Mouse (Mus musculus) MEL (cell line): ENCODE data around the gene Gm8909.

Source experiments
- BHLHE40 ChIP-seq: IDR thresholded peaks from 2 replicates; pipeline ENCODE4 v1.6.1; 2012; ENCODE audit warnings: low read depth, mild to moderate bottlenecking, inconsistent platforms, low read length, improper control_type of control experiment, borderline replicate concordance
- CTCF ChIP-seq, 3 experiments: IDR thresholded peaks in 2 of 3; conservative IDR thresholded peaks in 1 of 3; 2 replicates each; pipeline ENCODE4 v1.5.1; 2011 to 2012; ENCODE audit warnings: low read length in 3 of 3, low read depth in 2 of 3, mild to moderate bottlenecking in 2 of 3, improper control_type of control experiment in 1 of 3, inconsistent platforms in 1 of 3, mixed read lengths in 1 of 3, moderate library complexity in 1 of 3; ENCODE audit not compliant: control insufficient read depth in 1 of 3, insufficient read depth in 1 of 3, poor library complexity in 1 of 3, severe bottlenecking in 1 of 3
- EP300 ChIP-seq, 2 experiments: IDR thresholded peaks; 2 replicates each; pipeline ENCODE4 v1.6.1; 2011; ENCODE audit warnings: improper control_type of control experiment in 2 of 2, low read length in 2 of 2, low read depth in 1 of 2, mild to moderate bottlenecking in 1 of 2
- HCFC1 ChIP-seq: IDR thresholded peaks from 2 replicates; pipeline ENCODE4 v1.6.1; 2012; ENCODE audit warnings: low read depth, mild to moderate bottlenecking, inconsistent platforms, low read length, improper control_type of control experiment, moderate library complexity
- JUND ChIP-seq: IDR thresholded peaks from 2 replicates; pipeline ENCODE4 v1.6.1; 2011; ENCODE audit warnings: low read depth, mild to moderate bottlenecking, improper control_type of control experiment, low read length
- MAZ ChIP-seq: IDR thresholded peaks from 2 replicates; pipeline ENCODE4 v1.6.1; 2012; ENCODE audit warnings: low read depth, mild to moderate bottlenecking, inconsistent platforms, low read length, improper control_type of control experiment
- MEF2A ChIP-seq: IDR thresholded peaks from 2 replicates; pipeline ENCODE4 v1.6.1; 2014; ENCODE audit warnings: low read depth, mild to moderate bottlenecking, inconsistent platforms, low read length, improper control_type of control experiment; ENCODE audit not compliant: poor library complexity, insufficient replicate concordance, severe bottlenecking; ENCODE audit errors: extremely low read depth
- POLR2A ChIP-seq, 2 experiments: IDR thresholded peaks; 2 replicates each; pipeline ENCODE4 v1.6.1; 2011 to 2012; ENCODE audit warnings: low read length in 2 of 2, mild to moderate bottlenecking in 2 of 2, control low read depth in 1 of 2, improper control_type of control experiment in 1 of 2, low read depth in 1 of 2, moderate library complexity in 1 of 2; ENCODE audit not compliant: control insufficient read depth in 1 of 2, insufficient read depth in 1 of 2, poor library complexity in 1 of 2
- SIN3A ChIP-seq: IDR thresholded peaks from 2 replicates; pipeline ENCODE4 v1.6.1; 2012; ENCODE audit warnings: low read length, improper control_type of control experiment, inconsistent platforms
- ZC3H11A ChIP-seq: IDR thresholded peaks from 2 replicates; pipeline ENCODE4 v1.6.1; 2012; ENCODE audit warnings: low read depth, mild to moderate bottlenecking, inconsistent platforms, low read length, improper control_type of control experiment

DNA sequence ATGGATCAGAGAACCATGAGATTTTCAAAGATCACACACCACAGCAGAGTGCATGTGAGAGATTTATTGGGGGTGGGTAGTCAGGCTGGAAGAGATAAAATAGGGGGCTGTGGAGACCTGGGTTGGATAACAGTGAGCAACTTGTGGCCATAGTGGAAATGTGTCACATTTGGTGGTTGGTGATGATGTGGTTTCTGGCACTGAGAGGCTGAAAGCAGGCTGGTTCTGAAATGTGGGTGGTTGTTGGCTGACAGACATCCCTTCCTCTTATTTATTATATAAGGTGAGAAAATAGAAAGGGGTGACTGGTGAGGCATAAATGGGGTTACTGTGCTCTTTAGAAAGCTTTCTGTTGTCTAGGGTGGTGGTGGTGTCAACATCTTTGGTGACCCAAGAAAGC is 1.4 kb upstream of the Gm8909 start:
- TF ChIP-seq JUND (no peak), POLR2A (IDR thresholded peaks at IDR 0.05; ENCODE audit: control insufficient read depth in 1 of 2, insufficient read depth in 1 of 2, low read depth in 1 of 2, low read length in 2 of 2, poor library complexity in 1 of 2) (no peak), MAZ (no peak), ZC3H11A (no peak), BHLHE40 (no peak), EP300 (IDR thresholded peaks at IDR 0.05; ENCODE audit: low read depth in 1 of 2, low read length in 2 of 2) (no peak), CTCF (IDR thresholded peaks at IDR 0.05 in 2 of 3, conservative IDR thresholded peaks at IDR 0.05 in 1 of 3; ENCODE audit: control insufficient read depth in 1 of 3, insufficient read depth in 1 of 3, low read depth in 2 of 3, low read length in 3 of 3, poor library complexity in 1 of 3, severe bottlenecking in 1 of 3) (no peak), SIN3A (no peak), MEF2A (no peak), HCFC1 (no peak)
